In genomic region chr6:137649528-137649927, GRCm38 (mm10) we compare ENCODE assay signal across 8 mouse cellular contexts. TPM values are rescaled to one million over a fixed set of nuclear protein-coding genes. Genes with fewer than 3 reads are reported as not detected.
A peak's percentile ranks its signal among the peaks of the same experiment; 100 is the strongest.
DNase-seq lines count a peak whose midpoint lies in the region; ATAC-seq and TF ChIP-seq lines count a peak whose summit lies in the region.

No protein-coding gene starts in this region.

- no peaks in the 10 kb centered on the region for H3K36me3 ChIP-seq in heart, embryonic 10.5 days
- no peaks in the 10 kb centered on the region for H3K36me3 ChIP-seq in ES-E14 (ENCODE audit: control insufficient read depth, insufficient read depth, low read length, poor library complexity, severe bottlenecking)
- H3K36me3 ChIP-seq in forebrain, embryonic 15.5 days: no peaks in the 10 kb centered on the region
- H3K36me3 ChIP-seq in liver, postnatal 0 days (replicated peaks; ENCODE audit: insufficient read depth, low read length): no peaks in the 10 kb centered on the region

- ATAC-seq in forebrain, embryonic 15.5 days (replicated peaks): peak; percentile 57
- no peak for ATAC-seq in liver, postnatal 0 days

- no peak for TF ChIP-seq EP300 in liver, postnatal 0 days (IDR thresholded peaks at IDR 0.05; ENCODE audit: low read depth)

- peaks cover 10% of the 10 kb centered on the region; the same call in 1 of the 2 replicates for H3K27me3 ChIP-seq in heart, embryonic 10.5 days (ENCODE audit: insufficient read depth, poor library complexity, severe bottlenecking)
- H3K27me3 ChIP-seq in forebrain, embryonic 15.5 days: 0 out of 2 replicates have a peak, but pooled peaks cover 6% of the 10 kb centered on the region
- H3K27me3 ChIP-seq in liver, postnatal 0 days (ENCODE audit: insufficient read depth, low read length): peaks cover 19% of the 10 kb centered on the region

- intact Hi-C loops in heart, postnatal 25 days (cut with DNase I): loop anchor here (2.0 to 5.0 kb wide), 4 partner anchors 75 to 192 kb away; no protein-coding TSS in a partner anchor
- intact Hi-C loops in left cerebral cortex, postnatal 36 days (cut with DNase I): loop anchor here (5.0 kb wide), 2 partner anchors 73 to 192 kb away; no protein-coding TSS in a partner anchor

- WGBS in heart, embryonic 10.5 days: 16% methylated on average over 7 of the region's 7 CpGs
- WGBS in forebrain, embryonic 15.5 days: 28% methylated on average over 6 of the region's 7 CpGs
- 20% methylated on average over 3 of the region's 7 CpGs for WGBS in liver, postnatal 0 days (ENCODE audit: insufficient replicate concordance)

- peak overlapping the region; percentile 92 for H3K4me2 ChIP-seq in forebrain, embryonic 15.5 days (replicated peaks)
- H3K4me2 ChIP-seq in liver, postnatal 0 days (ENCODE audit: low read depth, low read length): peak overlapping the region; percentile 80

- H3K9ac ChIP-seq in ES-E14 (ENCODE audit: insufficient read depth, low read depth, low read length, poor library complexity, severe bottlenecking): 0 out of 2 replicates have a peak overlapping the region, but pooled peaks have one; percentile 1
- peak overlapping the region; percentile 76; the same call in 1 of the 2 replicates for H3K9ac ChIP-seq in forebrain, embryonic 15.5 days (replicated peaks)
- no peak overlapping the region for H3K9ac ChIP-seq in liver, postnatal 0 days (replicated peaks)

- peak overlapping the region; percentile 86 for H3K27ac ChIP-seq in heart, embryonic 10.5 days
- no peak overlapping the region for H3K27ac ChIP-seq in ES-E14 (ENCODE audit: insufficient read depth, low read depth, low read length, poor library complexity, severe bottlenecking)
- H3K27ac ChIP-seq in forebrain, embryonic 15.5 days (replicated peaks): no peak overlapping the region
- H3K27ac ChIP-seq in liver, postnatal 0 days (ENCODE audit: low read depth): no peak overlapping the region

- in situ Hi-C loops in ES-E14 (cut with MboI; ENCODE audit: low sequenced_read_pairs in 2 of 2, unreplicated experiment in 2 of 2): no loop called here

- peak overlapping the region; percentile 72 for H3K4me3 ChIP-seq in heart, embryonic 10.5 days
- peak overlapping the region; percentile 81 to 87 for H3K4me3 ChIP-seq in ES-E14 (ENCODE audit: insufficient read depth in 1 of 2, low read depth in 1 of 2, low read length in 2 of 2, poor library complexity in 1 of 2, severe bottlenecking in 1 of 2)
- peak overlapping the region; percentile 88 for H3K4me3 ChIP-seq in forebrain, embryonic 15.5 days
- H3K4me3 ChIP-seq in liver, postnatal 0 days (ENCODE audit: low read depth, low read length): peak overlapping the region; percentile 60

- H3K4me1 ChIP-seq in heart, embryonic 10.5 days: peaks cover 11% of the 10 kb centered on the region; the same call in 1 of the 2 replicates
- peaks cover 0 to 2% of the 10 kb centered on the region in 2 experiments; a peak in 1 of 4 replicates for H3K4me1 ChIP-seq in ES-E14 (ENCODE audit: control insufficient read depth in 2 of 2, insufficient read depth in 2 of 2, low read length in 2 of 2, poor library complexity in 1 of 2)
- H3K4me1 ChIP-seq in forebrain, embryonic 15.5 days: peaks cover 14% of the 10 kb centered on the region
- 0 out of 2 replicates have a peak, but pooled peaks cover 4% of the 10 kb centered on the region for H3K4me1 ChIP-seq in liver, postnatal 0 days (ENCODE audit: insufficient read depth)

- no peak for TF ChIP-seq CTCF in liver, postnatal 0 days (IDR thresholded peaks at IDR 0.05; ENCODE audit: low read depth)

- no peaks in the 10 kb centered on the region for H3K9me3 ChIP-seq in heart, embryonic 10.5 days
- no peaks in the 10 kb centered on the region for H3K9me3 ChIP-seq in ES-E14 (ENCODE audit: control insufficient read depth, insufficient read depth, low read depth, low read length)
- H3K9me3 ChIP-seq in forebrain, embryonic 15.5 days: no peaks in the 10 kb centered on the region
- H3K9me3 ChIP-seq in liver, postnatal 0 days (ENCODE audit: low read length): no peaks in the 10 kb centered on the region

- DNase-seq in heart, embryonic 10.5 days (ENCODE audit: low spot score): no peak
- no peak for DNase-seq in heart, postnatal 25 days (ENCODE audit: low spot score)
- no peak for DNase-seq in ES-E14 (ENCODE audit: low read depth, low spot score)
- no peak for DNase-seq in liver, postnatal 0 days
- no peak for DNase-seq in left cerebral cortex, postnatal 36 days (ENCODE audit: low spot score in 2 of 2)
- no peak for DNase-seq in embryo, embryonic 9.5 days (ENCODE audit: extremely low spot score)
- DNase-seq in retina, postnatal 1 day: no peak

TF ChIP-seq in ES-E14, 5 proteins besides CTCF, POLR2A, EP300 and RAD21:
- TF ChIP-seq ZNF384 (IDR thresholded peaks at IDR 0.05; ENCODE audit: low read depth, low read length) (no peak), HCFC1 (IDR thresholded peaks at IDR 0.05; ENCODE audit: borderline replicate concordance, insufficient read depth, low read length) (no peak), ZC3H11A (IDR thresholded peaks at IDR 0.05; ENCODE audit: borderline replicate concordance, low read depth, low read length) (no peak), MAFK (IDR thresholded peaks at IDR 0.05; ENCODE audit: insufficient read depth, low read depth, low read length) (no peak), CHD2 (IDR thresholded peaks at IDR 0.05; ENCODE audit: low read depth, low read length) (no peak)
TF ChIP-seq in ES-E14: peak in this region for 0.

RNA-seq across cellular contexts. Expression of gene Eps8, which starts 5.1 kb away (rescaled TPM):
- polyA plus RNA-seq in heart, embryonic 10.5 days (2016; fragmentation: Nextera tagmentation; extraction: Ambion mirVana): 14.9 and 16.3 TPM in 2 replicates
- total RNA-seq in heart, postnatal 25 days (2021): 10 to 100 TPM; 14.0 to 17.9 TPM
- 15.0 and 17.0 TPM in 2 replicates for total RNA-seq in ES-E14 (2012; rRNA removed)
- polyA plus RNA-seq in forebrain, embryonic 15.5 days (2015; fragmentation: Nextera tagmentation; extraction: Ambion mirVana): 12.6 and 14.2 TPM in 2 replicates
- 2.4 and 4.8 TPM in 2 replicates for polyA plus RNA-seq in liver, postnatal 0 days (2015; fragmentation: Nextera tagmentation; extraction: Ambion mirVana)
- 10 to 100 TPM; 32.2 to 39.2 TPM for total RNA-seq in left cerebral cortex, postnatal 36 days (2021)
